Mouse (Mus musculus) spleen, postnatal 14 days (tissue): ENCODE measurements at regions not wholly inside any gene's neighbourhood (a gene's known extent, or its start where the extent isn't known, plus 50 kb on each side); places are given as distances from the start of the nearest gene placed in this dataset.

Source experiments
- DNase-seq, 2 experiments: peaks; one replicate each; pipeline ENCODE4 v3.0.0; 2021 to 2022; ENCODE audit warnings: low spot score in 2 of 2

GRCm38 (mm10) chr3:41140391-41140790 lies 57.5 kb upstream of the Pgrmc2 start:
- DNase-seq = no peak

GRCm38 (mm10) chr3:41137931-41138330 lies 55.1 kb upstream of the Pgrmc2 start:
- no peak for DNase-seq

GRCm38 (mm10) chr3:41132889-41133288 lies 50.0 kb upstream of the Pgrmc2 start:
- DNase-seq = no peak
